Mouse (Mus musculus) stomach, embryonic 14.5 days (tissue): ENCODE measurements around the gene Dnaic2. TPM values are rescaled to one million over a fixed set of nuclear protein-coding genes. Genes with fewer than 3 reads are reported as not detected.

Experiments
- ATAC-seq: fragments of 200-750 bp; cut with Nextera tagmentation; 2 replicates; pipeline ENCODE4 v1.8.0; 2017; ENCODE audit warnings: low read depth, moderate TSS enrichment; ENCODE audit not compliant: insufficient number of reproducible peaks, insufficient read depth, low FRiP score
- H3K27ac ChIP-seq: fragments of 300-500 bp; sonication (generic); 2 replicates; pipeline ENCODE4 v1.5.1; 2014; ENCODE audit warnings: mild to moderate bottlenecking, low read length, moderate library complexity, mixed read lengths
- H3K27me3 ChIP-seq: fragments of 300-500 bp; sonication (generic); 2 replicates; pipeline ENCODE4 v1.6.1; 2014; ENCODE audit warnings: low read length, control low read depth, mixed read lengths; ENCODE audit not compliant: control insufficient read depth, insufficient read depth
- H3K36me3 ChIP-seq: fragments of 300-500 bp; sonication (generic); 2 replicates; pipeline ENCODE4 v1.6.1; 2014; ENCODE audit warnings: mild to moderate bottlenecking, control low read depth, low read length, moderate library complexity, mixed read lengths; ENCODE audit not compliant: control insufficient read depth, insufficient read depth
- H3K4me1 ChIP-seq: fragments of 300-500 bp; sonication (generic); 2 replicates; pipeline ENCODE4 v1.6.1; 2014; ENCODE audit warnings: low read length, control low read depth, mixed read lengths; ENCODE audit not compliant: control insufficient read depth, insufficient read depth
- H3K4me2 ChIP-seq: fragments of 300-500 bp; sonication (generic); replicated peaks from 2 replicates; pipeline ENCODE4 v1.6.1; 2014; ENCODE audit warnings: low read depth, low read length, control low read depth
- H3K4me3 ChIP-seq: fragments of 300-500 bp; sonication (generic); 2 replicates; pipeline ENCODE4 v1.5.1; 2014; ENCODE audit warnings: low read depth, low read length, control low read depth
- H3K9ac ChIP-seq: fragments of 300-500 bp; sonication (generic); replicated peaks from 2 replicates; pipeline ENCODE4 v1.6.1; 2014; ENCODE audit warnings: low read depth, mild to moderate bottlenecking, control low read depth, low read length, moderate library complexity, mixed read lengths
- H3K9me3 ChIP-seq: fragments of 300-500 bp; sonication (generic); 2 replicates; pipeline ENCODE4 v1.6.1; 2016; ENCODE audit warnings: low read depth, low read length, control low read depth; ENCODE audit not compliant: control insufficient read depth
- WGBS: fragments of 180-500 bp; shearing (Covaris S2); extraction: QIAGEN DNeasy Blood & Tissue Kit; methylation state at CpG from one replicate; pipeline ENCODE4 v1.1.7; 2014; 5-methylcytosine and 5-hydroxymethylcytosine counted together
- polyA plus RNA-seq: library from polyadenylated mRNA; unstranded; fragments of >200 nt; fragmentation: Nextera tagmentation; extraction: Ambion mirVana; gene quantifications from 2 replicates; pipeline ENCODE4 v1.2.1, GENCODE M21; 2014

The Dnaic2 gene
- polyA plus RNA-seq, 1 experiment from 2014 or later: 0.38 TPM

DNA sequence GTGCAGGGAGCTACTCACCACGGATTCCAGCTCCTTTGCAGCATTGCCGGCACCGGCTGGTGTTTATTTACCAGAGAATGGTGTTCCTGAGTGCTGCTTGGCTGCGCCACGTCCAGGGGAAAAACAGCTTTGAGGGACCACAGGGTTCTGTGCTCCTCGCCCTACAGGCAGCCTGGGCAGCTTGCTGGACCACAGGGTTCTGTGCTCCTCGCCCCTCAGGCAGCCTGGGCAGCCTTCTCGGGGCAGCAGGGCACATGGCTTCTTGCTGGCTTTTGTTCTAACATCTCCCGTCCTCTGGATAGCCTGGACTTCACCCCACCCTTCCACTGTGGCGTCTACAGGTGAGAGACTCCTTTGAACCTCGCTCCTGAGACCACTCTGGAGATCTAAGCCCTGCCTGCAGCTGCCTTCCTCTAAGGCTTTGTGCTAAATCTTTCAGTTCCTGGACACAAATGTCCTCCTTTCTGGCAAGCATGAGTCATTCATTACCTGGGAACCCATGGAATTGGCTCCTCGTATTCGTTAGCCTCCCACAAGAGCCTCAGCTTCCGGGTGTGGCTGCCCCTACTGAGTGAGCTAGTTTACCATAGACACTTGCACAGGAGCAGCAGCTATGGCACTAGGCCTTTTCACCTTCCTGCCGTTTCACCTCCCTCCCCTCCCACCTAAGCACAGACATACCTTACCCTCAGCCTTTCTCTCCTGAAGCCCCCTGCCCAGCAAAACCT, 75.5 kb downstream of the Dnaic2 start:
- Histone ChIP-seq H3K9me3 (no peaks in the 10 kb centered on the region), H3K4me1 (peaks cover 9% of the 10 kb centered on the region; the same call in 1 of the 2 replicates), H3K36me3 (no peaks in the 10 kb centered on the region), H3K4me2 (no peak overlapping the region), H3K4me3 (no peak overlapping the region), H3K27me3 (no peaks in the 10 kb centered on the region), H3K9ac (no peak overlapping the region), H3K27ac (no peak overlapping the region)
- 0 out of 2 replicates have a peak, but pooled peaks have one; percentile 21 for ATAC-seq
- 41% methylated on average over 15 of the region's 15 CpGs for WGBS

DNA sequence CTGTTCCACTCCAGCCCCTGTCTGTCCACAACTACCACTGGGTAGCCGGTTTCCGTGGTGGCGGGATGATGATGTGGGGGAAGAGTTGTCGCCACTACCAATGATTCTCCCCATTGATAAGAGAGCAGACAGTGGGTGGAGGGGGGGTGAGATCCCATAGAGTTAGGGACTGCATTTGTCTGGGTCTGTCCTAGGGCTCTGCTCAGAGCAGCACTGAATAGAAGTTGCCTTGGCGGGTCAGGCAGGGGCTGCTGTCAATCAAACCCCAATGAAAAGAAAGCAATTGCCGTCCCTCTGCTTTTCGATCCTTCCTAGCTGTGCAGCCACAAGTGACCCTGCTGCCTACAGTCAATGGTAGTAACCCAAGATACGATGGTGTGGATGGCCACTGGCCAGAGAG, 76.8 kb downstream of the Dnaic2 start:
- Histone ChIP-seq H3K9ac (no peak overlapping the region), H3K27me3 (no peaks in the 10 kb centered on the region), H3K36me3 (no peaks in the 10 kb centered on the region), H3K4me3 (no peak overlapping the region), H3K4me2 (no peak overlapping the region), H3K27ac (no peak overlapping the region), H3K4me1 (peaks cover 11% of the 10 kb centered on the region; the same call in 1 of the 2 replicates), H3K9me3 (no peaks in the 10 kb centered on the region)
- no peak for ATAC-seq
- WGBS: 53% methylated on average over 8 of the region's 8 CpGs

DNA sequence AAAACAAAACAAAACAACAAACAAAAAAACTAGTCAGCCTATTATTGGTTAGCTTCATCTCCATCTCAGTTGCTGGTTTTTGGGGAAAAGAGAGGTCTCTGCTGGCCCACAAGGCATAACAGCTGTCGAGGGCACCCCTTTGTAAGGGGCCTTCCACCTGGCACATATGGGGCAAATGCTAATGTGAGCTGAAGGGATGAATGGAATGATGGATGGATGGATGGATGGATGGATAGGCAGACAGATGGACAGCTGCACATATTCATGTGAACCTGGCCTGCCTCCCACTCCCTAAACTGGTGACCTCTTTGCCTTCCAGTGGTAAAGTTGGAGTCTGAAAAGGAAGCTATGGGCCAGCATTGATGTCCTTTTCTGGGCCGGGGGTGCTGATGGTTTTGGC, 79.8 kb downstream of the Dnaic2 start:
- no peak overlapping the region for H3K4me2 ChIP-seq
- H3K4me1 ChIP-seq: peaks cover 11% of the 10 kb centered on the region; the same call in 1 of the 2 replicates
- H3K36me3 ChIP-seq: no peaks in the 10 kb centered on the region
- H3K4me3 ChIP-seq: no peak overlapping the region
- no peak overlapping the region for H3K9ac ChIP-seq
- no peak for ATAC-seq
- H3K9me3 ChIP-seq: no peaks in the 10 kb centered on the region
- no peaks in the 10 kb centered on the region for H3K27me3 ChIP-seq
- WGBS: 69% methylated on average over 2 of the region's 2 CpGs
- no peak overlapping the region for H3K27ac ChIP-seq

Other genes with a start within 250 kb of the Dnaic2 start
- gene Rpl38, start 58.9 kb upstream of the Dnaic2 start, polyA plus RNA-seq: 974 and 1,057 TPM in 2 replicates
- gene Ttyh2, start 52.0 kb upstream of the Dnaic2 start, polyA plus RNA-seq: 12.5 and 13.8 TPM in 2 replicates
- gene Kif19a, start 38.0 kb downstream of the Dnaic2 start, polyA plus RNA-seq: 0.51 and 0.81 TPM in 2 replicates
- gene Btbd17, start 68.5 kb downstream of the Dnaic2 start, polyA plus RNA-seq: 0.98 and 1.6 TPM in 2 replicates
- 0.23 and 0.39 TPM in 2 replicates for gene Gpr142, start 71.5 kb downstream of the Dnaic2 start, polyA plus RNA-seq
- gene Gprc5c, start 123.7 kb downstream of the Dnaic2 start, polyA plus RNA-seq: 23.5 and 27.2 TPM in 2 replicates
- 0.90 and 1.1 TPM in 2 replicates for gene Cd300a, start 162.6 kb downstream of the Dnaic2 start, polyA plus RNA-seq
- 0.12 and 0.21 TPM in 2 replicates for gene Cd300lb, start 207.0 kb downstream of the Dnaic2 start, polyA plus RNA-seq
- not detected in 2 replicates for gene Cd300c, start 241.7 kb downstream of the Dnaic2 start, polyA plus RNA-seq